Mouse (Mus musculus): ENCODE data around the gene Dusp15. TPM values are rescaled to one million over a fixed set of nuclear protein-coding genes. Genes with fewer than 3 reads are reported as not detected.
A peak's percentile ranks its signal among the peaks of the same experiment; 100 is the strongest.

Dusp15 gene
- polyA plus RNA-seq, 1 experiment = not detected

- peaks cover 13% of the 10 kb centered on the region; the same call in 1 of the 2 replicates for H3K4me1 ChIP-seq (ENCODE audit: control insufficient read depth, insufficient read depth, low read length)
- peak overlapping the region; percentile 48 for H3K4me3 ChIP-seq (ENCODE audit: insufficient read depth, low read depth, low read length)
- TF ChIP-seq CTCF (IDR thresholded peaks at IDR 0.05; ENCODE audit: insufficient read depth, low read depth, low read length) (no peak), POLR2A (IDR thresholded peaks at IDR 0.05; ENCODE audit: insufficient read depth, low read depth, low read length) (no peak)
- H3K27ac ChIP-seq (ENCODE audit: insufficient read depth, low read depth, low read length) = no peak overlapping the region
- 14% methylated on average over 13 of the region's 13 CpGs for WGBS
These were observed 587 bp upstream of the Dusp15 start for GRCm38 (mm10) chr2:152951850-152952720.

- Histone ChIP-seq H3K27ac (ENCODE audit: insufficient read depth, low read depth, low read length) (no peak overlapping the region), H3K4me1 (ENCODE audit: control insufficient read depth, insufficient read depth, low read length) (peaks cover 13% of the 10 kb centered on the region; the same call in 1 of the 2 replicates), H3K4me3 (ENCODE audit: insufficient read depth, low read depth, low read length) (peak overlapping the region; percentile 48)
- TF ChIP-seq POLR2A (IDR thresholded peaks at IDR 0.05; ENCODE audit: insufficient read depth, low read depth, low read length) (no peak), CTCF (IDR thresholded peaks at IDR 0.05; ENCODE audit: insufficient read depth, low read depth, low read length) (no peak)
- WGBS = 41% methylated on average over 11 of the region's 11 CpGs
These were observed 987 bp downstream of the Dusp15 start for GRCm38 (mm10) chr2:152950358-152951064.

- Histone ChIP-seq H3K27ac (ENCODE audit: insufficient read depth, low read depth, low read length) (no peak overlapping the region), H3K4me3 (ENCODE audit: insufficient read depth, low read depth, low read length) (no peak overlapping the region), H3K4me1 (ENCODE audit: control insufficient read depth, insufficient read depth, low read length) (peaks cover 13% of the 10 kb centered on the region; the same call in 1 of the 2 replicates)
- TF ChIP-seq CTCF (IDR thresholded peaks at IDR 0.05; ENCODE audit: insufficient read depth, low read depth, low read length) (no peak), POLR2A (IDR thresholded peaks at IDR 0.05; ENCODE audit: insufficient read depth, low read depth, low read length) (no peak)
- WGBS = 86% methylated on average over 5 of the region's 5 CpGs
These were observed 3.0 kb downstream of the Dusp15 start for GRCm38 (mm10) chr2:152948438-152949020.

- TF ChIP-seq CTCF (IDR thresholded peaks at IDR 0.05; ENCODE audit: insufficient read depth, low read depth, low read length) (no peak), POLR2A (IDR thresholded peaks at IDR 0.05; ENCODE audit: insufficient read depth, low read depth, low read length) (no peak)
- 45% methylated on average over 7 of the region's 7 CpGs for WGBS
- H3K4me3 ChIP-seq (ENCODE audit: insufficient read depth, low read depth, low read length) = no peak overlapping the region
- no peak overlapping the region for H3K27ac ChIP-seq (ENCODE audit: insufficient read depth, low read depth, low read length)
- peaks cover 21% of the 10 kb centered on the region for H3K4me1 ChIP-seq (ENCODE audit: control insufficient read depth, insufficient read depth, low read length)
These were observed 4.4 kb downstream of the Dusp15 start for GRCm38 (mm10) chr2:152947098-152947497.

GRCm38 (mm10) chr2:152944013-152944412 lies 7.5 kb downstream of the Dusp15 start:
- Histone ChIP-seq H3K27ac (ENCODE audit: insufficient read depth, low read depth, low read length) (no peak overlapping the region), H3K4me1 (ENCODE audit: control insufficient read depth, insufficient read depth, low read length) (peaks cover 9% of the 10 kb centered on the region), H3K4me3 (ENCODE audit: insufficient read depth, low read depth, low read length) (no peak overlapping the region)
- 61% methylated on average over 9 of the region's 9 CpGs for WGBS
- TF ChIP-seq CTCF (IDR thresholded peaks at IDR 0.05; ENCODE audit: insufficient read depth, low read depth, low read length) = no peak
- TF ChIP-seq POLR2A (IDR thresholded peaks at IDR 0.05; ENCODE audit: insufficient read depth, low read depth, low read length) = no peak

- Histone ChIP-seq H3K4me3 (ENCODE audit: insufficient read depth, low read depth, low read length) (no peak overlapping the region), H3K4me1 (ENCODE audit: control insufficient read depth, insufficient read depth, low read length) (peaks cover 9% of the 10 kb centered on the region)
- 9% methylated on average over 8 of the region's 8 CpGs for WGBS
These were observed 7.9 kb downstream of the Dusp15 start for GRCm38 (mm10) chr2:152943568-152943967.

GRCm38 (mm10) chr2:152942898-152943515 lies 8.5 kb downstream of the Dusp15 start:
- Histone ChIP-seq H3K27ac (ENCODE audit: insufficient read depth, low read depth, low read length) (no peak overlapping the region), H3K4me3 (ENCODE audit: insufficient read depth, low read depth, low read length) (peak overlapping the region; percentile 32), H3K4me1 (ENCODE audit: control insufficient read depth, insufficient read depth, low read length) (peaks cover 9% of the 10 kb centered on the region)
- TF ChIP-seq POLR2A (IDR thresholded peaks at IDR 0.05; ENCODE audit: insufficient read depth, low read depth, low read length) (no peak), CTCF (IDR thresholded peaks at IDR 0.05; ENCODE audit: insufficient read depth, low read depth, low read length) (no peak)
- WGBS = 1% methylated on average over 65 of the region's 65 CpGs

More at GRCm38 (mm10) chr2:152943568-152943967, 7.9 kb downstream of the Dusp15 start:
- TF ChIP-seq CTCF (IDR thresholded peaks at IDR 0.05; ENCODE audit: insufficient read depth, low read depth, low read length) (no peak), POLR2A (IDR thresholded peaks at IDR 0.05; ENCODE audit: insufficient read depth, low read depth, low read length) (no peak)
- no peak overlapping the region for H3K27ac ChIP-seq (ENCODE audit: insufficient read depth, low read depth, low read length)

- H3K4me1 ChIP-seq (ENCODE audit: control insufficient read depth, insufficient read depth, low read length) = peaks cover 9% of the 10 kb centered on the region
- 52% methylated on average over 7 of the region's 7 CpGs for WGBS
- H3K27ac ChIP-seq (ENCODE audit: insufficient read depth, low read depth, low read length) = no peak overlapping the region
- H3K4me3 ChIP-seq (ENCODE audit: insufficient read depth, low read depth, low read length) = no peak overlapping the region
- TF ChIP-seq CTCF (IDR thresholded peaks at IDR 0.05; ENCODE audit: insufficient read depth, low read depth, low read length) = no peak
- TF ChIP-seq POLR2A (IDR thresholded peaks at IDR 0.05; ENCODE audit: insufficient read depth, low read depth, low read length) = no peak
These were observed 9.7 kb downstream of the Dusp15 start for GRCm38 (mm10) chr2:152941776-152942175.
